Mouse (Mus musculus) heart, adult 2 months (tissue): ENCODE measurements around the gene Mt2.
"Not testable (repeated sequence)": the region's sequence is repeated elsewhere in the genome, so short reads cannot be mapped to it uniquely, and the experiment has no call there.

ENCODE experiments used
- CTCF ChIP-seq: fragments of 200-600 bp; IDR thresholded peaks from 2 replicates; pipeline ENCODE4 v1.8.1; 2022; ENCODE audit warnings: antibody characterized with exemption, mild to moderate bottlenecking, moderate library complexity
- POLR2A ChIP-seq: fragments of 200-500 bp; IDR thresholded peaks from 2 replicates; pipeline ENCODE4 v1.6.1; 2011; ENCODE audit warnings: mild to moderate bottlenecking, low read depth, low read length, control low read depth; ENCODE audit not compliant: insufficient read depth

DNA sequence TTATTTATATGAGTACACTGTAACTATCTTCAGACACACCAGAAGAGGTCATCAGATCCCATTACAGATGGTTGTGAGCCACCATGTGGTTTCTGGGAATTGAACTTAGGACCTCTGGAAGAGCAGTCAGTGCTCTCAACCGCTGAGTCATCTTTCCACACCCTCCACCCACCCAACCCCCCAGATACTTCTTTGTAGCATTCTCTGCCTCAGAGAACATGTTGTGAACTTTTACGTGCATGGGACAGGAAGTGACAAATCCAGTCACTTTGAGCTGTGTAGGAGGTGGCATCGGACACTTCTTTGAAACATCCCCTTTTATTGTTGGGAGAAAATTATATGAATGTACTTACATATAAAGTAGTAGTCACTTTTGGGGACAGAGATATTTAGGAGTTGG, 37.9 kb upstream of the Mt2 start:
- not testable (repeated sequence) for TF ChIP-seq CTCF, POLR2A
